11 mouse cellular contexts compared by ENCODE assay signal in the genomic region with DNA sequence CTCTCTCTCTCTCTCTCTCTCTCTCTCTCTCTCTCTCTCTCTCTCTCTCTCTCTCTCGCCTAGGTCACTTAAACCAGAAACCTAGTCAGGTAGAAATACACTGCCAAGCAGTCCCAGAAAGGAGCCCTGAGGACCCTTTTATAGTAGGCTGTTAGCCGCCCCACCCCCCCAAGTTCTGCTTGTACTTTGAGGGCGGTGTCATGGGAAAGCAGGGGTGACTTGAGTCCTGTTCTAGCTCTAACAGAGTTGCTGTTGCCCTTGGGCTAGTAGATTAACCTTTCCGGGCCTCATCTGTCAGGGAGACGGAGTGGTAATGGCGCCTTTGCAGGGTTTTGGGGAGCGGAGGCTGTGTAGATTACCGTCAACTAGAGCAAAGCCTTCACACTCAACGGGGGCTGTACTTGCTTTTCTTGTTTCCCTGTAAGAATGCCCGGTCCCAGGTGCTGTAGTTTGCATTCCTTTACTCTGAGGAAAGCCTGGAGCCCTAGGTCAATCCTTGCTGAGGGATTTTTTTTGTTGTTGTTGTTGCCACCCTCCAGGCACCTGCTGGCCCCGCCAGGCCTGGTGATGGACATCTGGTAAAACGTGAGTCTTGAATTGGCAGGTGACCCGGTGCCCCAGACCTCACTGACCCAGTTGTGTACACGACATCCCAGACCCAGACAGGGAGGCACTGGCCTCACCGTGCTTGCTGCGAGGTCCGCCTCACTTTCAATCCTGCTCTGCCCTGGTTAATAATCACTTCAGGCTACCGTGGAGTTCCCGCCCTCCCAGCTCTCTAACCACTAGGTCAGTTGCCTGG. TPM values are rescaled to one million over a fixed set of nuclear protein-coding genes. Genes with fewer than 3 reads are reported as not detected.
A peak's percentile ranks its signal among the peaks of the same experiment; 100 is the strongest.
DNase-seq lines count a peak whose midpoint lies in the region; ATAC-seq lines count a peak whose summit lies in the region.
"Had no signal": no experiment of that assay in that cellular context is flagged by ENCODE, and none has a peak within 500 bp of the region (broad histone marks: within the 10 kb centered on the region; RNA-seq: fewer than 3 reads in every experiment).

No protein-coding gene starts in this region.

- no peak overlapping the region for H3K9ac ChIP-seq in neural tube, embryonic 12.5 days
- no peak overlapping the region for H3K9ac ChIP-seq in neural tube, embryonic 15.5 days (replicated peaks)
- no peak overlapping the region for H3K9ac ChIP-seq in midbrain, embryonic 14.5 days (replicated peaks; ENCODE audit: low read length)

- no peaks in the 10 kb centered on the region for H3K36me3 ChIP-seq in neural tube, embryonic 12.5 days
- no peaks in the 10 kb centered on the region for H3K36me3 ChIP-seq in neural tube, embryonic 15.5 days
- peaks cover 4% of the 10 kb centered on the region; the same call in 1 of the 2 replicates for H3K36me3 ChIP-seq in limb, embryonic 10.5 days
- no peaks in the 10 kb centered on the region for H3K36me3 ChIP-seq in midbrain, embryonic 14.5 days (ENCODE audit: control insufficient read depth, insufficient read depth, low read length)

- no peak overlapping the region for H3K4me3 ChIP-seq in neural tube, embryonic 12.5 days
- H3K4me3 ChIP-seq in neural tube, embryonic 15.5 days (replicated peaks): no peak overlapping the region
- peak overlapping the region; percentile 25; the same call in 1 of the 2 replicates for H3K4me3 ChIP-seq in limb, embryonic 10.5 days
- no peak overlapping the region for H3K4me3 ChIP-seq in midbrain, embryonic 14.5 days (replicated peaks; ENCODE audit: low read depth, low read length)
- H3K4me3 ChIP-seq: layer of hippocampus, adult 2 months had no signal

- H3K4me1 ChIP-seq in neural tube, embryonic 12.5 days: peaks cover 63% of the 10 kb centered on the region
- peaks cover 47% of the 10 kb centered on the region for H3K4me1 ChIP-seq in neural tube, embryonic 15.5 days
- H3K4me1 ChIP-seq in limb, embryonic 10.5 days: peaks cover 93% of the 10 kb centered on the region
- H3K4me1 ChIP-seq in midbrain, embryonic 14.5 days (ENCODE audit: control insufficient read depth, insufficient read depth, low read length): peaks cover 16% of the 10 kb centered on the region

- H3K27me3 ChIP-seq in neural tube, embryonic 12.5 days (replicated peaks): 0 out of 2 replicates have a peak, but pooled peaks cover 6% of the 10 kb centered on the region
- no peaks in the 10 kb centered on the region for H3K27me3 ChIP-seq in neural tube, embryonic 15.5 days (replicated peaks)
- H3K27me3 ChIP-seq in limb, embryonic 10.5 days (ENCODE audit: low read depth, poor library complexity, severe bottlenecking): no peaks in the 10 kb centered on the region
- H3K27me3 ChIP-seq in midbrain, embryonic 14.5 days (ENCODE audit: control insufficient read depth, insufficient read depth, low read length): no peaks in the 10 kb centered on the region

- 14% methylated on average over 19 of the region's 19 CpGs for WGBS in neural tube, embryonic 12.5 days
- 22% methylated on average over 19 of the region's 19 CpGs for WGBS in neural tube, embryonic 15.5 days
- 10% methylated on average over 19 of the region's 19 CpGs for WGBS in limb, embryonic 10.5 days
- 18% methylated on average over 19 of the region's 19 CpGs for WGBS in midbrain, embryonic 14.5 days

- H3K9me3 ChIP-seq in neural tube, embryonic 12.5 days: no peaks in the 10 kb centered on the region
- H3K9me3 ChIP-seq in neural tube, embryonic 15.5 days (replicated peaks): no peaks in the 10 kb centered on the region
- H3K9me3 ChIP-seq in limb, embryonic 10.5 days (replicated peaks): no peaks in the 10 kb centered on the region
- H3K9me3 ChIP-seq in midbrain, embryonic 14.5 days (ENCODE audit: control insufficient read depth, low read length): no peaks in the 10 kb centered on the region

- DNase-seq in embryo, embryonic 10.5 days (ENCODE audit: low spot score): peak; percentile 42
- DNase-seq in embryo, embryonic 9.5 days (ENCODE audit: extremely low spot score): no peak
- DNase-seq in limb, embryonic 10.5 days (ENCODE audit: low spot score): peak; percentile 50
- DNase-seq in yolk sac, embryonic 10.5 days (ENCODE audit: low spot score): peak; percentile 85
- no peak for DNase-seq in midbrain, embryonic 14.5 days
- DNase-seq: adrenal gland, adult 8-10 months had no signal

- H3K27ac ChIP-seq in neural tube, embryonic 12.5 days: no peak overlapping the region
- no peak overlapping the region for H3K27ac ChIP-seq in neural tube, embryonic 15.5 days (replicated peaks)
- peak overlapping the region; percentile 76 for H3K27ac ChIP-seq in limb, embryonic 10.5 days
- no peak overlapping the region for H3K27ac ChIP-seq in midbrain, embryonic 14.5 days (replicated peaks; ENCODE audit: low read depth, low read length)
- H3K27ac ChIP-seq: layer of hippocampus, adult 2 months had no signal

- ATAC-seq in neural tube, embryonic 12.5 days (ENCODE audit: low FRiP score, low read depth): no peak
- ATAC-seq in neural tube, embryonic 15.5 days (ENCODE audit: low FRiP score): no peak
- ATAC-seq in granulocyte monocyte progenitor cell, adult 5-6 weeks (replicated peaks; ENCODE audit: poor library complexity, severe bottlenecking): no peak
- no peak for ATAC-seq in midbrain, embryonic 14.5 days (ENCODE audit: low FRiP score, low TSS enrichment)
- ATAC-seq: midbrain, embryonic 16.5 days had no signal

- H3K4me2 ChIP-seq in neural tube, embryonic 12.5 days (replicated peaks): 0 out of 2 replicates have a peak overlapping the region, but pooled peaks have one; percentile 14
- no peak overlapping the region for H3K4me2 ChIP-seq in neural tube, embryonic 15.5 days
- no peak overlapping the region for H3K4me2 ChIP-seq in midbrain, embryonic 14.5 days (ENCODE audit: low read length)

RNA-seq across cellular contexts. Expression of a gene that starts 11.8 kb away (rescaled TPM):
- 11.3 and 12.4 TPM in 2 replicates for polyA plus RNA-seq in neural tube, embryonic 12.5 days (2016; fragmentation: Nextera tagmentation; extraction: Ambion mirVana)
- 7.5 and 9.8 TPM in 2 replicates for polyA plus RNA-seq in neural tube, embryonic 15.5 days (2015; fragmentation: Nextera tagmentation; extraction: Ambion mirVana)
- 20.8 and 23.3 TPM in 2 replicates for polyA plus RNA-seq in limb, embryonic 10.5 days (2016; fragmentation: Nextera tagmentation; extraction: Ambion mirVana)
- 0.21 TPM in 1 of 2 replicates, not detected in the other for total RNA-seq in granulocyte monocyte progenitor cell, adult 5-6 weeks (2014; fragmentation: Nextera tagmentation)
- 0.05 TPM in 1 of 2 replicates, not detected in the other for total RNA-seq in granulocyte monocyte progenitor cell, adult 5-6 weeks (2017)
- 2.0 and 7.6 TPM in 2 replicates for polyA plus RNA-seq in midbrain, embryonic 14.5 days (2014; fragmentation: Nextera tagmentation; extraction: Ambion mirVana)

RNA-seq across cellular contexts. Expression of a gene that starts 27.3 kb away (rescaled TPM):
- polyA plus RNA-seq in neural tube, embryonic 12.5 days (2016; fragmentation: Nextera tagmentation; extraction: Ambion mirVana): not detected in 2 replicates
- not detected in 2 replicates for polyA plus RNA-seq in neural tube, embryonic 15.5 days (2015; fragmentation: Nextera tagmentation; extraction: Ambion mirVana)
- polyA plus RNA-seq in limb, embryonic 10.5 days (2016; fragmentation: Nextera tagmentation; extraction: Ambion mirVana): not detected in 2 replicates
- total RNA-seq in granulocyte monocyte progenitor cell, adult 5-6 weeks (2014; fragmentation: Nextera tagmentation): not detected in 2 replicates
- total RNA-seq in granulocyte monocyte progenitor cell, adult 5-6 weeks (2017): not detected in 2 replicates
- not detected in 2 replicates for polyA plus RNA-seq in midbrain, embryonic 14.5 days (2014; fragmentation: Nextera tagmentation; extraction: Ambion mirVana)
- total RNA-seq: adrenal gland, adult 8-10 months; layer of hippocampus, adult 2 months had no signal
- polyA plus RNA-seq: midbrain, embryonic 16.5 days had no signal

RNA-seq across cellular contexts. Expression of a gene that starts 50.1 kb away (rescaled TPM):
- polyA plus RNA-seq in neural tube, embryonic 12.5 days (2016; fragmentation: Nextera tagmentation; extraction: Ambion mirVana): not detected in 2 replicates
- 0.86 TPM in 1 of 2 replicates, not detected in the other for polyA plus RNA-seq in neural tube, embryonic 15.5 days (2015; fragmentation: Nextera tagmentation; extraction: Ambion mirVana)
- not detected in 2 replicates for polyA plus RNA-seq in limb, embryonic 10.5 days (2016; fragmentation: Nextera tagmentation; extraction: Ambion mirVana)
- total RNA-seq in granulocyte monocyte progenitor cell, adult 5-6 weeks (2014; fragmentation: Nextera tagmentation): not detected in 2 replicates
- total RNA-seq in granulocyte monocyte progenitor cell, adult 5-6 weeks (2017): not detected in 2 replicates
- not detected in 2 replicates for polyA plus RNA-seq in midbrain, embryonic 14.5 days (2014; fragmentation: Nextera tagmentation; extraction: Ambion mirVana)
- total RNA-seq: layer of hippocampus, adult 2 months had no signal
- polyA plus RNA-seq: midbrain, embryonic 16.5 days had no signal

Comparison
In these comparisons a context has a peak if more than half of its experiments do, and no peak if none do; other contexts are left out.
1. DNase-seq: peak in embryo, embryonic 10.5 days (single experiment), limb, embryonic 10.5 days (single experiment) and yolk sac, embryonic 10.5 days (single experiment); none in embryo, embryonic 9.5 days (single experiment) and midbrain, embryonic 14.5 days (single experiment).